Mouse (Mus musculus): ENCODE results near the gene Ap3m1. TPM values are rescaled to one million over a fixed set of nuclear protein-coding genes. Genes with fewer than 3 reads are reported as not detected.

The Ap3m1 gene
- polyA plus RNA-seq, 1 experiment from 2014 or later: 87.6 TPM

GRCm38 (mm10) chr14:21090400-21090799, 38.1 kb upstream of the Ap3m1 start:
- H3K36me3 ChIP-seq (ENCODE audit: control insufficient read depth, insufficient read depth, low read length): no peaks in the 10 kb centered on the region
- no peak for ATAC-seq (ENCODE audit: insufficient number of reproducible peaks, low FRiP score, low TSS enrichment, low read depth)
- H3K9ac ChIP-seq (ENCODE audit: low read length): no peak overlapping the region
- no peak for DNase-seq (ENCODE audit: low spot score)
- 81% methylated on average over 3 of the region's 3 CpGs for WGBS
- H3K27ac ChIP-seq (replicated peaks; ENCODE audit: low read depth, low read length): no peak overlapping the region
- H3K4me1 ChIP-seq (ENCODE audit: control insufficient read depth, insufficient read depth, low read length): peaks cover 18% of the 10 kb centered on the region
- no peaks in the 10 kb centered on the region for H3K9me3 ChIP-seq (ENCODE audit: control insufficient read depth, low read length)
- H3K27me3 ChIP-seq (ENCODE audit: control insufficient read depth, insufficient read depth, low read length): no peaks in the 10 kb centered on the region
- H3K4me3 ChIP-seq (ENCODE audit: low read depth, low read length): no peak overlapping the region
- H3K4me2 ChIP-seq (ENCODE audit: low read depth, severe bottlenecking): no peak overlapping the region

- Histone ChIP-seq H3K4me1 (ENCODE audit: control insufficient read depth, insufficient read depth, low read length) (peaks cover 18% of the 10 kb centered on the region), H3K4me3 (ENCODE audit: low read depth, low read length) (no peak overlapping the region), H3K27ac (replicated peaks; ENCODE audit: low read depth, low read length) (no peak overlapping the region), H3K4me2 (ENCODE audit: low read depth, severe bottlenecking) (no peak overlapping the region), H3K27me3 (ENCODE audit: control insufficient read depth, insufficient read depth, low read length) (no peaks in the 10 kb centered on the region), H3K9ac (ENCODE audit: low read length) (no peak overlapping the region), H3K36me3 (ENCODE audit: control insufficient read depth, insufficient read depth, low read length) (no peaks in the 10 kb centered on the region), H3K9me3 (ENCODE audit: control insufficient read depth, low read length) (no peaks in the 10 kb centered on the region)
- ATAC-seq (ENCODE audit: insufficient number of reproducible peaks, low FRiP score, low TSS enrichment, low read depth): no peak
- DNase-seq (ENCODE audit: low spot score): no peak
- 48% methylated on average over 3 of the region's 3 CpGs for WGBS
Observed at GRCm38 (mm10) chr14:21088731-21089130, 36.4 kb upstream of the Ap3m1 start.

- WGBS: 43% methylated on average over 4 of the region's 4 CpGs
- Histone ChIP-seq H3K27ac (replicated peaks; ENCODE audit: low read depth, low read length) (peak overlapping the region; percentile 87), H3K9me3 (ENCODE audit: control insufficient read depth, low read length) (no peaks in the 10 kb centered on the region), H3K4me2 (ENCODE audit: low read depth, severe bottlenecking) (peak overlapping the region; percentile 20; the same call in 1 of the 2 replicates), H3K36me3 (ENCODE audit: control insufficient read depth, insufficient read depth, low read length) (no peaks in the 10 kb centered on the region), H3K27me3 (ENCODE audit: control insufficient read depth, insufficient read depth, low read length) (no peaks in the 10 kb centered on the region), H3K9ac (ENCODE audit: low read length) (peak overlapping the region; percentile 2; the same call in 1 of the 2 replicates), H3K4me3 (ENCODE audit: low read depth, low read length) (no peak overlapping the region), H3K4me1 (ENCODE audit: control insufficient read depth, insufficient read depth, low read length) (peaks cover 18% of the 10 kb centered on the region)
- DNase-seq (ENCODE audit: low spot score) (no peak), ATAC-seq (ENCODE audit: insufficient number of reproducible peaks, low FRiP score, low TSS enrichment, low read depth) (no peak)
Observed at GRCm38 (mm10) chr14:21087390-21088060, 35.2 kb upstream of the Ap3m1 start.

GRCm38 (mm10) chr14:21086827-21087351, 34.6 kb upstream of the Ap3m1 start:
- ATAC-seq (ENCODE audit: insufficient number of reproducible peaks, low FRiP score, low TSS enrichment, low read depth) (0 out of 2 replicates have a peak, but pooled peaks have one; percentile 13), DNase-seq (ENCODE audit: low spot score) (peak; percentile 54)
- Histone ChIP-seq H3K4me3 (ENCODE audit: low read depth, low read length) (no peak overlapping the region), H3K27ac (replicated peaks; ENCODE audit: low read depth, low read length) (peak overlapping the region; percentile 87), H3K36me3 (ENCODE audit: control insufficient read depth, insufficient read depth, low read length) (no peaks in the 10 kb centered on the region), H3K9ac (ENCODE audit: low read length) (peak overlapping the region; percentile 2; the same call in 1 of the 2 replicates), H3K9me3 (ENCODE audit: control insufficient read depth, low read length) (no peaks in the 10 kb centered on the region), H3K4me1 (ENCODE audit: control insufficient read depth, insufficient read depth, low read length) (peaks cover 18% of the 10 kb centered on the region), H3K27me3 (ENCODE audit: control insufficient read depth, insufficient read depth, low read length) (no peaks in the 10 kb centered on the region), H3K4me2 (ENCODE audit: low read depth, severe bottlenecking) (peak overlapping the region; percentile 20; the same call in 1 of the 2 replicates)
- WGBS: 7% methylated on average over 7 of the region's 7 CpGs

GRCm38 (mm10) chr14:21086106-21086505, 33.8 kb upstream of the Ap3m1 start:
- Histone ChIP-seq H3K36me3 (ENCODE audit: control insufficient read depth, insufficient read depth, low read length) (no peaks in the 10 kb centered on the region), H3K27me3 (ENCODE audit: control insufficient read depth, insufficient read depth, low read length) (no peaks in the 10 kb centered on the region), H3K4me2 (ENCODE audit: low read depth, severe bottlenecking) (no peak overlapping the region), H3K4me1 (ENCODE audit: control insufficient read depth, insufficient read depth, low read length) (peaks cover 18% of the 10 kb centered on the region), H3K9ac (ENCODE audit: low read length) (no peak overlapping the region), H3K27ac (replicated peaks; ENCODE audit: low read depth, low read length) (no peak overlapping the region), H3K9me3 (ENCODE audit: control insufficient read depth, low read length) (no peaks in the 10 kb centered on the region), H3K4me3 (ENCODE audit: low read depth, low read length) (no peak overlapping the region)
- ATAC-seq (ENCODE audit: insufficient number of reproducible peaks, low FRiP score, low TSS enrichment, low read depth) (no peak), DNase-seq (ENCODE audit: low spot score) (no peak)
- WGBS: 5% methylated on average over 2 of the region's 2 CpGs

- Histone ChIP-seq H3K9me3 (ENCODE audit: control insufficient read depth, low read length) (no peaks in the 10 kb centered on the region), H3K36me3 (ENCODE audit: control insufficient read depth, insufficient read depth, low read length) (no peaks in the 10 kb centered on the region), H3K9ac (ENCODE audit: low read length) (no peak overlapping the region), H3K4me1 (ENCODE audit: control insufficient read depth, insufficient read depth, low read length) (peaks cover 18% of the 10 kb centered on the region), H3K27me3 (ENCODE audit: control insufficient read depth, insufficient read depth, low read length) (no peaks in the 10 kb centered on the region), H3K4me3 (ENCODE audit: low read depth, low read length) (no peak overlapping the region), H3K27ac (replicated peaks; ENCODE audit: low read depth, low read length) (no peak overlapping the region), H3K4me2 (ENCODE audit: low read depth, severe bottlenecking) (no peak overlapping the region)
- DNase-seq (ENCODE audit: low spot score) (no peak), ATAC-seq (ENCODE audit: insufficient number of reproducible peaks, low FRiP score, low TSS enrichment, low read depth) (no peak)
- WGBS: 76% methylated on average over 5 of the region's 5 CpGs
Observed at GRCm38 (mm10) chr14:21085666-21086065, 33.4 kb upstream of the Ap3m1 start.

GRCm38 (mm10) chr14:21082823-21083222, 30.5 kb upstream of the Ap3m1 start:
- H3K27me3 ChIP-seq (ENCODE audit: control insufficient read depth, insufficient read depth, low read length): no peaks in the 10 kb centered on the region
- no peak overlapping the region for H3K4me3 ChIP-seq (ENCODE audit: low read depth, low read length)
- no peaks in the 10 kb centered on the region for H3K36me3 ChIP-seq (ENCODE audit: control insufficient read depth, insufficient read depth, low read length)
- WGBS: 72% methylated on average over 1 of the region's 1 CpGs
- no peak for ATAC-seq (ENCODE audit: insufficient number of reproducible peaks, low FRiP score, low TSS enrichment, low read depth)
- no peaks in the 10 kb centered on the region for H3K9me3 ChIP-seq (ENCODE audit: control insufficient read depth, low read length)
- H3K9ac ChIP-seq (ENCODE audit: low read length): no peak overlapping the region
- H3K4me1 ChIP-seq (ENCODE audit: control insufficient read depth, insufficient read depth, low read length): peaks cover 15% of the 10 kb centered on the region
- no peak overlapping the region for H3K4me2 ChIP-seq (ENCODE audit: low read depth, severe bottlenecking)
- no peak overlapping the region for H3K27ac ChIP-seq (replicated peaks; ENCODE audit: low read depth, low read length)
- no peak for DNase-seq (ENCODE audit: low spot score)

GRCm38 (mm10) chr14:21078511-21078910, 26.2 kb upstream of the Ap3m1 start:
- Histone ChIP-seq H3K4me3 (ENCODE audit: low read depth, low read length) (no peak overlapping the region), H3K36me3 (ENCODE audit: control insufficient read depth, insufficient read depth, low read length) (no peaks in the 10 kb centered on the region), H3K27ac (replicated peaks; ENCODE audit: low read depth, low read length) (no peak overlapping the region), H3K4me2 (ENCODE audit: low read depth, severe bottlenecking) (no peak overlapping the region), H3K9ac (ENCODE audit: low read length) (no peak overlapping the region), H3K4me1 (ENCODE audit: control insufficient read depth, insufficient read depth, low read length) (peaks cover 10% of the 10 kb centered on the region; the same call in 1 of the 2 replicates), H3K9me3 (ENCODE audit: control insufficient read depth, low read length) (no peaks in the 10 kb centered on the region), H3K27me3 (ENCODE audit: control insufficient read depth, insufficient read depth, low read length) (no peaks in the 10 kb centered on the region)
- ATAC-seq (ENCODE audit: insufficient number of reproducible peaks, low FRiP score, low TSS enrichment, low read depth): no peak
- no peak for DNase-seq (ENCODE audit: low spot score)
